Mouse (Mus musculus) CH12.LX (cell line): ENCODE measurements around the gene Ganab. TPM values are rescaled to one million over a fixed set of nuclear protein-coding genes. Genes with fewer than 3 reads are reported as not detected.
A peak's percentile ranks its signal among the peaks of the same experiment; 100 is the strongest.

ENCODE experiments used
- DNase-seq: peaks from one replicate; pipeline ENCODE4 v3.0.0-alpha.2; 2013; ENCODE audit errors: extremely low read depth
- H3K27ac ChIP-seq: 2 replicates; pipeline ENCODE4 v1.5.1; 2012; ENCODE audit warnings: low read depth, mild to moderate bottlenecking, control low read depth, moderate library complexity; ENCODE audit not compliant: insufficient read depth
- H3K27me3 ChIP-seq: replicated peaks from 2 replicates; pipeline ENCODE3; 2012; ENCODE audit warnings: inconsistent platforms
- H3K36me3 ChIP-seq, 2 experiments: replicated peaks in 1 of 2; 2 replicates each; pipeline versions ENCODE3 to v1.6.1; 2012; ENCODE audit warnings: inconsistent platforms in 1 of 2, low read length in 1 of 2, mild to moderate bottlenecking in 1 of 2, mixed read lengths in 1 of 2, moderate library complexity in 1 of 2; ENCODE audit not compliant: control insufficient read depth in 1 of 2, insufficient read depth in 1 of 2
- H3K4me1 ChIP-seq, 2 experiments: 2 replicates each; pipeline ENCODE4 v1.6.1; 2012; ENCODE audit warnings: inconsistent platforms in 1 of 2, moderate library complexity in 1 of 2; ENCODE audit not compliant: insufficient read depth in 2 of 2, control insufficient read depth in 1 of 2
- H3K4me2 ChIP-seq: 2 replicates; pipeline ENCODE4 v1.6.1; 2012; ENCODE audit warnings: low read depth, mild to moderate bottlenecking, control low read depth; ENCODE audit not compliant: poor library complexity, insufficient read depth, severe bottlenecking
- H3K4me3 ChIP-seq, 3 experiments: fragments of 150-350 bp in 1 of 3; sonication (generic) in 1 of 3; replicated peaks in 1 of 3; 2 replicates each; pipeline versions ENCODE3 to v1.5.1; 2011 to 2012; ENCODE audit warnings: low read depth in 2 of 3, low read length in 2 of 3, mild to moderate bottlenecking in 2 of 3, moderate library complexity in 2 of 3, control low read depth in 1 of 3, improper control_type of control experiment in 1 of 3, inconsistent platforms in 1 of 3, mixed read lengths in 1 of 3; ENCODE audit not compliant: poor library complexity in 1 of 3
- H3K79me2 ChIP-seq: replicated peaks from 2 replicates; pipeline ENCODE4 v1.6.1; 2012; ENCODE audit warnings: mild to moderate bottlenecking, moderate library complexity; ENCODE audit not compliant: control insufficient read depth, poor library complexity, insufficient read depth, severe bottlenecking; ENCODE audit errors: extremely low read depth
- H3K9ac ChIP-seq: 2 replicates; pipeline ENCODE4 v1.6.1; 2012; ENCODE audit warnings: low read depth, mild to moderate bottlenecking, control low read depth, moderate library complexity; ENCODE audit not compliant: insufficient read depth
- H3K9me3 ChIP-seq: replicated peaks from 2 replicates; pipeline ENCODE3; 2012; ENCODE audit warnings: low read length, inconsistent platforms, mixed read lengths
- BHLHE40 ChIP-seq: IDR thresholded peaks from 2 replicates; pipeline ENCODE4 v1.6.1; 2011; ENCODE audit warnings: mild to moderate bottlenecking, low read depth, low read length, improper control_type of control experiment
- CHD1 ChIP-seq: IDR thresholded peaks from 2 replicates; pipeline ENCODE4 v1.6.1; 2012; ENCODE audit warnings: low read depth, low read length, improper control_type of control experiment, inconsistent platforms
- CHD2 ChIP-seq: IDR thresholded peaks from 2 replicates; pipeline ENCODE4 v1.6.1; 2011; ENCODE audit warnings: low read length, improper control_type of control experiment
- CTCF ChIP-seq, 2 experiments: IDR thresholded peaks in 1 of 2; conservative IDR thresholded peaks in 1 of 2; 2 replicates each; pipeline ENCODE4 v1.5.1; 2011 to 2012; ENCODE audit warnings: low read depth in 2 of 2, low read length in 2 of 2, improper control_type of control experiment in 1 of 2, inconsistent platforms in 1 of 2, mild to moderate bottlenecking in 1 of 2, moderate library complexity in 1 of 2
- E2F4 ChIP-seq: IDR thresholded peaks from 2 replicates; pipeline ENCODE4 v1.6.1; 2011; ENCODE audit warnings: low read depth, low read length, improper control_type of control experiment; ENCODE audit not compliant: insufficient replicate concordance
- ELF1 ChIP-seq: IDR thresholded peaks from 2 replicates; pipeline ENCODE4 v1.6.1; 2014; ENCODE audit warnings: low read depth, mild to moderate bottlenecking, inconsistent platforms, low read length, improper control_type of control experiment
- EP300 ChIP-seq: IDR thresholded peaks from 2 replicates; pipeline ENCODE4 v1.6.1; 2011; ENCODE audit warnings: low read length, improper control_type of control experiment
- ETS1 ChIP-seq: conservative IDR thresholded peaks from 2 replicates; pipeline ENCODE4 v1.6.1; 2012; ENCODE audit warnings: low read depth, mild to moderate bottlenecking, inconsistent platforms, low read length, improper control_type of control experiment, moderate library complexity
- GABPA ChIP-seq: IDR thresholded peaks from 2 replicates; pipeline ENCODE4 v1.6.1; 2012; ENCODE audit warnings: low read depth, low read length, improper control_type of control experiment, inconsistent platforms; ENCODE audit not compliant: insufficient replicate concordance
- HCFC1 ChIP-seq: IDR thresholded peaks from 2 replicates; pipeline ENCODE4 v1.6.1; 2012; ENCODE audit warnings: low read depth, mild to moderate bottlenecking, inconsistent platforms, low read length, improper control_type of control experiment
- IRF4 ChIP-seq: IDR thresholded peaks from 2 replicates; pipeline ENCODE4 v1.6.1; 2014; ENCODE audit warnings: low read depth, mild to moderate bottlenecking, inconsistent platforms, low read length, improper control_type of control experiment
- JUN ChIP-seq: IDR thresholded peaks from 2 replicates; pipeline ENCODE4 v1.6.1; 2011; ENCODE audit warnings: low read depth, mild to moderate bottlenecking, low read length, improper control_type of control experiment, moderate library complexity; ENCODE audit not compliant: insufficient read depth
- JUND ChIP-seq: conservative IDR thresholded peaks from 2 replicates; pipeline ENCODE4 v1.6.1; 2011; ENCODE audit warnings: low read depth, low read length, improper control_type of control experiment
- KAT2A ChIP-seq: IDR thresholded peaks from 2 replicates; pipeline ENCODE4 v1.6.1; 2012; ENCODE audit warnings: low read length, improper control_type of control experiment, inconsistent platforms; ENCODE audit not compliant: insufficient replicate concordance
- MAFK ChIP-seq: IDR thresholded peaks from 2 replicates; pipeline ENCODE4 v1.6.1; 2011; ENCODE audit warnings: low read length, improper control_type of control experiment; ENCODE audit not compliant: insufficient replicate concordance
- MAX ChIP-seq: IDR thresholded peaks from 2 replicates; pipeline ENCODE4 v1.6.1; 2011; ENCODE audit warnings: low read length, improper control_type of control experiment
- MAZ ChIP-seq: IDR thresholded peaks from 2 replicates; pipeline ENCODE4 v1.6.1; 2012; ENCODE audit warnings: low read depth, mild to moderate bottlenecking, inconsistent platforms, low read length, improper control_type of control experiment, moderate library complexity
- MEF2A ChIP-seq: IDR thresholded peaks from 2 replicates; pipeline ENCODE4 v1.6.1; 2014; ENCODE audit warnings: low read depth, mild to moderate bottlenecking, inconsistent platforms, low read length, improper control_type of control experiment, borderline replicate concordance
- MXI1 ChIP-seq: IDR thresholded peaks from 2 replicates; pipeline ENCODE4 v1.6.1; 2011; ENCODE audit warnings: mild to moderate bottlenecking, low read depth, low read length, improper control_type of control experiment
- MYC ChIP-seq: IDR thresholded peaks from 2 replicates; pipeline ENCODE4 v1.6.1; 2011; ENCODE audit warnings: low read depth, mild to moderate bottlenecking, improper control_type of control experiment, low read length
- NELFE ChIP-seq: IDR thresholded peaks from 2 replicates; pipeline ENCODE4 v1.6.1; 2011; ENCODE audit warnings: low read depth, low read length, improper control_type of control experiment
- NRF1 ChIP-seq: IDR thresholded peaks from 2 replicates; pipeline ENCODE4 v1.6.1; 2014; ENCODE audit warnings: low read depth, mild to moderate bottlenecking, inconsistent platforms, low read length, improper control_type of control experiment, moderate library complexity
- PAX5 ChIP-seq: IDR thresholded peaks from 2 replicates; pipeline ENCODE4 v1.6.1; 2012; ENCODE audit warnings: low read length, inconsistent platforms, mixed read lengths
- POLR2A ChIP-seq: IDR thresholded peaks from 2 replicates; pipeline ENCODE4 v1.6.1; 2011; ENCODE audit warnings: low read depth, mild to moderate bottlenecking, improper control_type of control experiment, low read length
- POLR2AphosphoS2 ChIP-seq: IDR thresholded peaks from 2 replicates; pipeline ENCODE4 v1.6.1; 2011; ENCODE audit warnings: low read depth, low read length, improper control_type of control experiment
- RAD21 ChIP-seq: IDR thresholded peaks from 2 replicates; pipeline ENCODE4 v1.6.1; 2011; ENCODE audit warnings: low read depth, mild to moderate bottlenecking, low read length, improper control_type of control experiment, moderate library complexity
- RCOR1 ChIP-seq: conservative IDR thresholded peaks from 2 replicates; pipeline ENCODE4 v1.6.1; 2012; ENCODE audit warnings: low read depth, mild to moderate bottlenecking, inconsistent platforms, low read length, improper control_type of control experiment
- SIN3A ChIP-seq: IDR thresholded peaks from 2 replicates; pipeline ENCODE4 v1.6.1; 2012; ENCODE audit warnings: low read length, improper control_type of control experiment, inconsistent platforms
- SMC3 ChIP-seq: IDR thresholded peaks from 2 replicates; pipeline ENCODE4 v1.6.1; 2011; ENCODE audit warnings: low read depth, low read length, improper control_type of control experiment
- TBP ChIP-seq: conservative IDR thresholded peaks from 2 replicates; pipeline ENCODE4 v1.6.1; 2011; ENCODE audit warnings: low read depth, low read length, improper control_type of control experiment
- TCF12 ChIP-seq: IDR thresholded peaks from 2 replicates; pipeline ENCODE4 v1.6.1; 2014; ENCODE audit warnings: low read depth, mild to moderate bottlenecking, inconsistent platforms, low read length, improper control_type of control experiment
- UBTF ChIP-seq: IDR thresholded peaks from 2 replicates; pipeline ENCODE4 v1.6.1; 2012; ENCODE audit warnings: low read depth, mild to moderate bottlenecking, inconsistent platforms, low read length, improper control_type of control experiment, moderate library complexity
- USF1 ChIP-seq: IDR thresholded peaks from 2 replicates; pipeline ENCODE4 v1.6.1; 2014; ENCODE audit warnings: low read depth, mild to moderate bottlenecking, inconsistent platforms, low read length, improper control_type of control experiment
- USF2 ChIP-seq: conservative IDR thresholded peaks from 2 replicates; pipeline ENCODE4 v1.6.1; 2011; ENCODE audit warnings: low read depth, low read length, improper control_type of control experiment
- ZC3H11A ChIP-seq: IDR thresholded peaks from 2 replicates; pipeline ENCODE4 v1.6.1; 2012; ENCODE audit warnings: low read depth, mild to moderate bottlenecking, inconsistent platforms, low read length, improper control_type of control experiment
- ZKSCAN1 ChIP-seq: IDR thresholded peaks from 2 replicates; pipeline ENCODE4 v1.6.1; 2012; ENCODE audit warnings: low read depth, inconsistent platforms, low read length, improper control_type of control experiment, borderline replicate concordance
- ZMIZ1 ChIP-seq: IDR thresholded peaks from 2 replicates; pipeline ENCODE4 v1.6.1; 2012; ENCODE audit warnings: low read depth, mild to moderate bottlenecking, inconsistent platforms, low read length, improper control_type of control experiment
- ZNF384 ChIP-seq: IDR thresholded peaks from 2 replicates; pipeline ENCODE4 v1.6.1; 2012; ENCODE audit warnings: low read depth, low read length, improper control_type of control experiment, inconsistent platforms
- dilution Hi-C: fragments of 300-500 bp; cut with MboI; formaldehyde crosslinking; loops from 2 replicates; pipeline ENCODE4 v1.14.3; 2020; ENCODE audit warnings: low sequenced_read_pairs; ENCODE audit not compliant: extremely low pct_unique_long_range_greater_than_20kb, extremely low pct_ligation_motif_present
- in situ Hi-C: fragments of 300-500 bp; cut with MboI; formaldehyde crosslinking; loops from 3 replicates; pipeline ENCODE4 v1.14.3; 2019; ENCODE audit warnings: low sequenced_read_pairs, low pct_ligation_motif_present, low pct_unique_long_range_greater_than_20kb, mixed read lengths
- polyA plus RNA-seq: library from polyadenylated mRNA; unstranded; fragments of >175 nt; gene quantifications from 2 replicates; pipeline ENCODE4 v1.2.1, GENCODE M21; 2012; ENCODE audit warnings: low read depth; ENCODE audit not compliant: insufficient read length
- total RNA-seq, 2 experiments: library from RNA; depleted of rRNA; stranded (reverse); fragments of 300-350 nt in 1 of 2; fragments of >200 nt in 1 of 2; gene quantifications; 2 replicates each; pipeline ENCODE4 v1.2.3; 2012 to 2014

Gene Ganab
- 165 and 169 TPM in 2 replicates for total RNA-seq (2012; rRNA removed)
- total RNA-seq (2014; rRNA removed), result 85.7 and 97.0 TPM in 2 replicates
- polyA plus RNA-seq, result 139 and 143 TPM in 2 replicates

DNA sequence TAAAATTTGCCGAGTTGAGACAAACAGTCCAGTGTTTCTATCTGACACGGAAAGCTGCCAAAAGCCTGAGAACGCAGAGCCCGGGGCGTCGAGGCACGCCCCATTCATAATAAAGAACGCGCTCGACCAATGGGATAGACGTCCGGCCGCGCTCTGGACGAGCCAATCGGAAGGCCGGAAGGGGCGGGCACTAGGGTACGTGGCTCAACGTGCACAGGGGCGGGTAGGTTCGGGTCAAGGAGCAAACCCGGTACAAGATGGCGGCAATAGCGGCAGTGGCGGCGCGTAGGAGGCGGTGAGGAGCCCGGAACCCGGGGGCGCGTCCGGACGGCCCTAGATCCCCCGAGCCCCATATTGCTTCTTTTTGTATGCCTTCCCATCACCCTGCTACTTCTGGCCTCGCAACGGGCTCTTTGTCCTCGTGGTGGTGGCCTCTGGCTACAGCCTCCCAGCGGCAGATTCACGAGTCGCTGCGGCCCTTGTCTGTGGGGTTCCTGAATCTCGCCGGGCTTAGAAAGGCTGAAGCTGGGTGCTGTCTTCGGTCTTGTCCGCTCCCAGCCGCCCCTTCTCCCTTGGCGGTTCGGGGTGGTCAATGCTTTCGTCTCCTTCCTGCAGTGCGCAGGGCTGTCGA is at the start of gene Ganab:
Ganab (plus strand) TSS at position 207 of the 631 bp plus-strand sequence.
- dilution Hi-C loops, result no loop called here
- 0 out of 2 replicates have a peak, but pooled peaks have one; percentile 40 for TF ChIP-seq MAZ
- no peak for TF ChIP-seq ZNF384
- TF ChIP-seq ZMIZ1, result peak; percentile 85; the same call in 1 of the 2 replicates
- no peak; the same call in 1 of the 2 replicates for TF ChIP-seq MYC
- no peak for TF ChIP-seq JUN
- peak; percentile 44; the same call in 1 of the 2 replicates for TF ChIP-seq TBP
- peak; percentile 84 for TF ChIP-seq HCFC1
- TF ChIP-seq NRF1, result peak; percentile 62
- TF ChIP-seq PAX5, result no peak
- TF ChIP-seq GABPA, result no peak; the same call in 1 of the 2 replicates
- peak; percentile 72; the same call in 1 of the 2 replicates for TF ChIP-seq CHD1
- TF ChIP-seq MAFK, result no peak
- TF ChIP-seq POLR2AphosphoS2, result peak; percentile 96
- TF ChIP-seq CHD2, result peak; percentile 60
- TF ChIP-seq MEF2A, result peak; percentile 14; the same call in 1 of the 2 replicates
- TF ChIP-seq RCOR1, result no peak
- TF ChIP-seq IRF4, result peak; percentile 43
- peak; percentile 76; the same call in 1 of the 2 replicates for TF ChIP-seq KAT2A
- peak; percentile 77 for TF ChIP-seq NELFE
- no peak for TF ChIP-seq ZC3H11A
- TF ChIP-seq ZKSCAN1, result no peak
- TF ChIP-seq JUND, result no peak
- TF ChIP-seq EP300, result no peak
- peak; percentile 74; the same call in 1 of the 2 replicates for TF ChIP-seq E2F4
- peak; percentile 72 for TF ChIP-seq SIN3A
- TF ChIP-seq USF1, result no peak
- TF ChIP-seq USF2, result no peak
- no peak; the same call in 1 of the 2 replicates for TF ChIP-seq BHLHE40
- TF ChIP-seq ELF1, result peak; percentile 73; the same call in 1 of the 2 replicates
- no peak for TF ChIP-seq UBTF
- TF ChIP-seq CTCF (conservative IDR thresholded peaks at IDR 0.05 in 1 of 2, IDR thresholded peaks at IDR 0.05 in 1 of 2; ENCODE audit: low read depth in 2 of 2, low read length in 2 of 2), result no peak
- TF ChIP-seq RAD21, result no peak
- TF ChIP-seq SMC3, result no peak
- TF ChIP-seq TCF12, result peak; percentile 93
- TF ChIP-seq ETS1, result 0 out of 2 replicates have a peak, but pooled peaks have one; percentile 22
- peak; percentile 88 for TF ChIP-seq POLR2A
- peak; percentile 63 for TF ChIP-seq MAX
- peak; percentile 70 for TF ChIP-seq MXI1
- TF ChIP-seq, all 38 proteins: peak for 20

More for the DNA sequence above, at the start of gene Ganab:
- H3K9me3 ChIP-seq, result no peaks in the 10 kb centered on the region
- peak within 1 kb of the TSS; percentile 96 for H3K4me2 ChIP-seq
- in situ Hi-C loops, result loop anchor here (5.0 kb wide), 1 partner anchor 39 kb away; no protein-coding TSS in a partner anchor
- peak within 1 kb of the TSS; percentile 85 for H3K9ac ChIP-seq
- H3K36me3 ChIP-seq, result peaks cover 26 to 43% of the 10 kb centered on the region in 2 experiments
- H3K27me3 ChIP-seq, result no peaks in the 10 kb centered on the region
- DNase-seq, result peak; percentile 96
- peak within 1 kb of the TSS; percentile 82 to 99 (median 99) for H3K4me3 ChIP-seq
- H3K79me2 ChIP-seq, result peaks cover 77% of the 10 kb centered on the region
- peak within 1 kb of the TSS; percentile 90 for H3K27ac ChIP-seq
- peaks cover 28 to 68% of the 10 kb centered on the region in 2 experiments for H3K4me1 ChIP-seq
